27 mouse cellular contexts compared by ENCODE assay signal in genomic region chr7:78585960-78586359, GRCm38 (mm10).
A peak's percentile ranks its signal among the peaks of the same experiment; 100 is the strongest.
DNase-seq lines count a peak whose midpoint lies in the region; TF ChIP-seq lines count a peak whose summit lies in the region.
"Had no signal": no experiment of that assay in that cellular context is flagged by ENCODE, and none has a peak within 500 bp of the region (broad histone marks: within the 10 kb centered on the region; RNA-seq: fewer than 3 reads in every experiment).

No protein-coding gene starts in this region.

- intact Hi-C loops in heart, postnatal 36 days (cut with DNase I) = no loop called here
- intact Hi-C loops in heart, adult 2 months (cut with DNase I) = no loop called here

- H3K9ac ChIP-seq in heart, adult 2 months (ENCODE audit: low read depth, low read length) = no peak overlapping the region
- H3K9ac ChIP-seq: embryonic facial prominence, embryonic 12.5 days; hindbrain, embryonic 12.5 days; limb, embryonic 12.5 days had no signal

- no peak overlapping the region for H3K4me3 ChIP-seq in heart, adult 2 months
- H3K4me3 ChIP-seq: embryonic facial prominence, embryonic 12.5 days; gastrocnemius, adult 2 months; hindbrain, embryonic 12.5 days; limb, embryonic 12.5 days; megakaryocyte, embryonic 14.5 days had no signal

- no peaks in the 10 kb centered on the region for H3K79me2 ChIP-seq in heart, adult 2 months (replicated peaks; ENCODE audit: control insufficient read depth, insufficient read depth, low read length)

- no peak overlapping the region for H3K27ac ChIP-seq in heart, adult 2 months
- H3K27ac ChIP-seq: embryonic facial prominence, embryonic 12.5 days; gastrocnemius, adult 2 months; hindbrain, embryonic 12.5 days; kidney, postnatal 0 days; limb, embryonic 12.5 days had no signal

- no peak for TF ChIP-seq EP300 in heart, adult 2 months (IDR thresholded peaks at IDR 0.05; ENCODE audit: insufficient read depth, low read depth, low read length)

- WGBS in heart, adult 2 months = 40% methylated on average over 7 of the region's 7 CpGs

- no peaks in the 10 kb centered on the region for H3K4me1 ChIP-seq in heart, adult 2 months (ENCODE audit: control insufficient read depth, insufficient read depth, low read length)
- H3K4me1 ChIP-seq: embryonic facial prominence, embryonic 12.5 days; limb, embryonic 12.5 days had no signal

- DNase-seq in heart, adult 11 months = peak; percentile 70
- no peak for DNase-seq in heart, postnatal 36 days
- peak; percentile 52 for DNase-seq in right cerebral cortex, adult 18-20 months
- no peak for DNase-seq in right cerebral cortex, postnatal 4 days
- peak; percentile 86 for DNase-seq in layer of hippocampus, adult 9-11 months
- DNase-seq in right cerebral cortex, postnatal 36 days (ENCODE audit: low spot score in 2 of 2) = peak; percentile 52 to 61
- DNase-seq in thymus, postnatal 0 days (ENCODE audit: low spot score) = no peak
- DNase-seq in heart, adult 2 months = no peak
- DNase-seq: adrenal gland, adult 2 months; cerebellum, adult 11 months; cerebellum, adult 9-11 months; embryo, embryonic 11 days; gastrocnemius, adult 2 months; gastrocnemius, postnatal 36 days; heart, postnatal 14 days; kidney, adult 8-10 months; kidney, postnatal 4 days; lung, postnatal 4 days; midbrain, embryonic 14.5 days; retina, postnatal 1 day; thymus, adult 18-20 months; thymus, postnatal 36 days had no signal

- no peak for TF ChIP-seq CTCF in heart, adult 2 months (IDR thresholded peaks at IDR 0.05)

- no peaks in the 10 kb centered on the region for H3K36me3 ChIP-seq in heart, adult 2 months (ENCODE audit: control insufficient read depth, insufficient read depth, low read length)
- H3K36me3 ChIP-seq: embryonic facial prominence, embryonic 12.5 days; hindbrain, embryonic 12.5 days; limb, embryonic 12.5 days had no signal

- peaks cover 1% of the 10 kb centered on the region; the same call in 1 of the 2 replicates for H3K27me3 ChIP-seq in heart, adult 2 months (ENCODE audit: control insufficient read depth, insufficient read depth, low read length)

- no peak for TF ChIP-seq POLR2A in heart, adult 2 months (IDR thresholded peaks at IDR 0.05; ENCODE audit: insufficient read depth, low read depth, low read length)

Comparison
In these comparisons a context has a peak if more than half of its experiments do, and no peak if none do; other contexts are left out.
1. DNase-seq: peak in heart, adult 11 months (single experiment), right cerebral cortex, adult 18-20 months (single experiment), layer of hippocampus, adult 9-11 months (single experiment) and right cerebral cortex, postnatal 36 days (2 of 2); none in heart, postnatal 36 days (0 of 2), right cerebral cortex, postnatal 4 days (single experiment), thymus, postnatal 0 days (single experiment) and heart, adult 2 months (0 of 2).